Mouse (Mus musculus) ES-E14 (cell line): ENCODE measurements around the gene Epha4.

Experiments used
- CHD2 ChIP-seq: IDR thresholded peaks from 2 replicates; pipeline ENCODE4 v1.6.1; 2014; ENCODE audit warnings: mild to moderate bottlenecking, low read depth, low read length, inconsistent platforms
- HCFC1 ChIP-seq: IDR thresholded peaks from 2 replicates; pipeline ENCODE4 v1.6.1; 2012; ENCODE audit warnings: low read length, inconsistent platforms, borderline replicate concordance; ENCODE audit not compliant: insufficient read depth
- MAFK ChIP-seq: IDR thresholded peaks from 2 replicates; pipeline ENCODE4 v1.6.1; 2014; ENCODE audit warnings: mild to moderate bottlenecking, low read depth, low read length, inconsistent platforms; ENCODE audit not compliant: insufficient read depth
- ZC3H11A ChIP-seq: IDR thresholded peaks from 2 replicates; pipeline ENCODE4 v1.6.1; 2012; ENCODE audit warnings: low read depth, mild to moderate bottlenecking, inconsistent platforms, low read length, borderline replicate concordance
- ZNF384 ChIP-seq: IDR thresholded peaks from 2 replicates; pipeline ENCODE4 v1.6.1; 2012; ENCODE audit warnings: low read depth, low read length, inconsistent platforms

DNA sequence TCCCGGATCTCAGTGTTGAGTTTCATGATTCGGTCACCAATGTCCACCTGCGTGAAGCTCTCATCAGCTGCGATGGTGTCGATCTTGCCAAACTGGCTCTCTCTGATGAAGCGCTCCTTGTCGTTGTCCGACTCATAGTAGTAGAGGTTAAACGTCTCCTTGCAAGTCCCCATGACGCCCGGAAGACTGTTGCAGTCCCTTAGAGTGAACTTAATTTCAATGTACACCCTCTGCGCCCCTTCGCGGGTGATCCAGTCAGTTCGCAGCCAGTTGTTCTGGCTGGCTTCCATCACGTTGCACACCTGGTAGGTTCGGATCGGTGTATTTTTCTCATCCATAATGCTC lies 8.1 kb downstream of the Epha4 start:
- TF ChIP-seq CHD2, result no peak
- no peak for TF ChIP-seq MAFK
- no peak for TF ChIP-seq ZNF384
- no peak for TF ChIP-seq ZC3H11A
- no peak for TF ChIP-seq HCFC1
